ENCODE assay signal across 15 mouse cellular contexts in the genomic region with DNA sequence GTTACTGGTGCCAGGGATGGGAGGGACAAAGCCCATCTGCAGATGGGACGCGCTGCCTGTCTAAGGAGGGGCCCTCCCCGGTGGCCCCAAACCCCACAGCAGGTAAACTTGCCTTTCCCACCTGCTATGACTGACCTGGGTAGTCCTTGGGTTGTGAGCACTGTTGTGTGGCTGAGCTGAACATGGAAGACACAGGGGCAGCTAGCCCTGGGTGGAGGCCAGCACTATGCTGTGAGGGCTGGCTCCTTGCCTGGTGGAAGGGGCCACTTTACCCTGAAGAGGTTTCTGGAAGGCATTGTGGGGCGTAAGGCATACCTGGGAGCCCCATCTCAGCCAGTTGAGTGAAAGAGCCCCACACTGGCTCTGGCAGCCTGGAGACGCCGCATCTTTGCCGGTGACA. TPM values are rescaled to one million over a fixed set of nuclear protein-coding genes. Genes with fewer than 3 reads are reported as not detected.
A peak's percentile ranks its signal among the peaks of the same experiment; 100 is the strongest.
DNase-seq lines count a peak whose midpoint lies in the region; ATAC-seq and TF ChIP-seq lines count a peak whose summit lies in the region.
"Had no signal": no experiment of that assay in that cellular context is flagged by ENCODE, and none has a peak within 500 bp of the region (broad histone marks: within the 10 kb centered on the region; RNA-seq: fewer than 3 reads in every experiment).

No protein-coding gene starts in this region.

- TF ChIP-seq CTCF in hindbrain, postnatal 0 days (IDR thresholded peaks at IDR 0.05; ENCODE audit: low read depth): no peak
- TF ChIP-seq CTCF in stomach, postnatal 0 days (IDR thresholded peaks at IDR 0.05; ENCODE audit: low read depth): no peak

- H3K27ac ChIP-seq in hindbrain, postnatal 0 days: no peak overlapping the region
- no peak overlapping the region for H3K27ac ChIP-seq in hindbrain, embryonic 11.5 days (ENCODE audit: low read depth, low read length)
- peak overlapping the region; percentile 51 for H3K27ac ChIP-seq in lung, embryonic 15.5 days
- H3K27ac ChIP-seq in stomach, postnatal 0 days (replicated peaks): peak overlapping the region; percentile 18; the same call in 1 of the 2 replicates

- no peak for TF ChIP-seq EP300 in stomach, postnatal 0 days (optimal IDR thresholded peaks at IDR 0.05)

- WGBS in hindbrain, postnatal 0 days: 86% methylated on average over 7 of the region's 7 CpGs
- WGBS in hindbrain, embryonic 11.5 days: 95% methylated on average over 7 of the region's 7 CpGs
- 76% methylated on average over 7 of the region's 7 CpGs for WGBS in lung, embryonic 15.5 days
- 88% methylated on average over 7 of the region's 7 CpGs for WGBS in stomach, postnatal 0 days

- no peaks in the 10 kb centered on the region for H3K27me3 ChIP-seq in hindbrain, postnatal 0 days (ENCODE audit: insufficient read depth, low read length)
- H3K27me3 ChIP-seq in hindbrain, embryonic 11.5 days (ENCODE audit: control insufficient read depth, insufficient read depth, low read length): no peaks in the 10 kb centered on the region; the same call in 1 of the 2 replicates
- H3K27me3 ChIP-seq in lung, embryonic 15.5 days: no peaks in the 10 kb centered on the region
- no peaks in the 10 kb centered on the region for H3K27me3 ChIP-seq in stomach, postnatal 0 days (ENCODE audit: control insufficient read depth, insufficient read depth, low read length)

- 0 out of 2 replicates have a peak overlapping the region, but pooled peaks have one; percentile 7 for H3K4me2 ChIP-seq in hindbrain, postnatal 0 days (ENCODE audit: low read depth, low read length)
- H3K4me2 ChIP-seq in hindbrain, embryonic 11.5 days (replicated peaks; ENCODE audit: low read depth, low read length): no peak overlapping the region
- H3K4me2 ChIP-seq in lung, embryonic 15.5 days: peak overlapping the region; percentile 76
- H3K4me2 ChIP-seq in stomach, postnatal 0 days (replicated peaks; ENCODE audit: low read depth): no peak overlapping the region; the same call in 1 of the 2 replicates

- no peaks in the 10 kb centered on the region for H3K36me3 ChIP-seq in hindbrain, postnatal 0 days (ENCODE audit: insufficient read depth, low read length)
- no peaks in the 10 kb centered on the region for H3K36me3 ChIP-seq in hindbrain, embryonic 11.5 days (ENCODE audit: control insufficient read depth, insufficient read depth, low read length)
- H3K36me3 ChIP-seq in lung, embryonic 15.5 days: peaks cover 24% of the 10 kb centered on the region; the same call in 1 of the 2 replicates
- peaks cover 16% of the 10 kb centered on the region for H3K36me3 ChIP-seq in stomach, postnatal 0 days (ENCODE audit: control insufficient read depth, insufficient read depth, low read length)

- no peaks in the 10 kb centered on the region for H3K4me1 ChIP-seq in hindbrain, postnatal 0 days (ENCODE audit: insufficient read depth, low read length)
- no peaks in the 10 kb centered on the region for H3K4me1 ChIP-seq in hindbrain, embryonic 11.5 days (replicated peaks; ENCODE audit: control insufficient read depth, insufficient read depth, low read length)
- H3K4me1 ChIP-seq in lung, embryonic 15.5 days: peaks cover 34% of the 10 kb centered on the region
- no peaks in the 10 kb centered on the region for H3K4me1 ChIP-seq in stomach, postnatal 0 days (replicated peaks; ENCODE audit: control insufficient read depth, insufficient read depth)

- peak; percentile 85 to 88 for DNase-seq in cerebellum, postnatal 10 days
- DNase-seq in cerebellum, postnatal 36 days: no peak
- DNase-seq in hindbrain, postnatal 0 days (ENCODE audit: low spot score): no peak
- DNase-seq in hindbrain, embryonic 11.5 days (ENCODE audit: low spot score): no peak
- no peak for DNase-seq in lung, adult 18-20 months
- DNase-seq in stomach, postnatal 0 days (ENCODE audit: low spot score): no peak
- DNase-seq in natural killer cell, adult 2 months (ENCODE audit: low spot score in 2 of 2): no peak
- DNase-seq: cerebellum, adult 2 months; kidney, adult 8-10 months; right cerebral cortex, adult 18-20 months had no signal

- H3K9ac ChIP-seq in hindbrain, postnatal 0 days (replicated peaks; ENCODE audit: low read length): peak overlapping the region; percentile 6; the same call in 1 of the 2 replicates
- H3K9ac ChIP-seq in hindbrain, embryonic 11.5 days (ENCODE audit: low read depth, low read length): no peak overlapping the region
- H3K9ac ChIP-seq in lung, embryonic 15.5 days: no peak overlapping the region
- H3K9ac ChIP-seq in stomach, postnatal 0 days (ENCODE audit: low read length): peak overlapping the region; percentile 53; the same call in 1 of the 2 replicates

- no peaks in the 10 kb centered on the region for H3K9me3 ChIP-seq in hindbrain, postnatal 0 days (ENCODE audit: low read length)
- H3K9me3 ChIP-seq in hindbrain, embryonic 11.5 days (ENCODE audit: control insufficient read depth, low read length): no peaks in the 10 kb centered on the region
- H3K9me3 ChIP-seq in lung, embryonic 15.5 days: no peaks in the 10 kb centered on the region
- H3K9me3 ChIP-seq in stomach, postnatal 0 days (ENCODE audit: control insufficient read depth, low read length): no peaks in the 10 kb centered on the region

- H3K4me3 ChIP-seq in hindbrain, postnatal 0 days (ENCODE audit: low read length): no peak overlapping the region
- no peak overlapping the region for H3K4me3 ChIP-seq in hindbrain, embryonic 11.5 days (ENCODE audit: low read depth, low read length)
- H3K4me3 ChIP-seq in lung, embryonic 15.5 days: peak overlapping the region; percentile 58; the same call in 1 of the 2 replicates
- no peak overlapping the region for H3K4me3 ChIP-seq in stomach, postnatal 0 days (ENCODE audit: low read depth, low read length)

- no peak for ATAC-seq in hindbrain, postnatal 0 days
- no peak for ATAC-seq in hindbrain, embryonic 11.5 days (ENCODE audit: low FRiP score)
- ATAC-seq in lung, embryonic 15.5 days (ENCODE audit: borderline replicate concordance, extremely low read depth, low FRiP score, low TSS enrichment): no peak
- ATAC-seq in stomach, postnatal 0 days (ENCODE audit: low FRiP score, low TSS enrichment): no peak
- ATAC-seq: midbrain, embryonic 16.5 days had no signal

RNA-seq across cellular contexts. Expression of gene Gm20532, which starts 4.5 kb away (rescaled TPM):
- total RNA-seq in hindbrain, postnatal 0 days (2014; rRNA removed): not detected in 2 replicates
- polyA plus RNA-seq in hindbrain, postnatal 0 days (2015; fragmentation: Nextera tagmentation; extraction: Ambion mirVana): not detected in 2 replicates
- polyA plus RNA-seq in hindbrain, embryonic 11.5 days (2014; fragmentation: Nextera tagmentation; extraction: Ambion mirVana): not detected in 2 replicates
- not detected in 2 replicates for polyA plus RNA-seq in lung, embryonic 15.5 days (2015; fragmentation: Nextera tagmentation; extraction: Ambion mirVana)
- 0.18 TPM in 1 of 2 replicates, not detected in the other for polyA plus RNA-seq in stomach, postnatal 0 days (2015; fragmentation: Nextera tagmentation; extraction: Ambion mirVana)
- total RNA-seq: granulocyte monocyte progenitor cell, adult 5-6 weeks; left cerebral cortex, postnatal 25 days; neutrophil, adult 5-6 weeks had no signal
- polyA plus RNA-seq: cerebellum, adult 2 months; midbrain, embryonic 16.5 days had no signal

RNA-seq across cellular contexts. Expression of gene Egfl7, which starts 11.1 kb away (rescaled TPM):
- 70.4 and 79.5 TPM in 2 replicates for total RNA-seq in hindbrain, postnatal 0 days (2014; rRNA removed)
- polyA plus RNA-seq in hindbrain, postnatal 0 days (2015; fragmentation: Nextera tagmentation; extraction: Ambion mirVana): 74.8 and 76.5 TPM in 2 replicates
- polyA plus RNA-seq in hindbrain, embryonic 11.5 days (2014; fragmentation: Nextera tagmentation; extraction: Ambion mirVana): 62.7 and 65.2 TPM in 2 replicates
- 339 and 341 TPM in 2 replicates for polyA plus RNA-seq in lung, embryonic 15.5 days (2015; fragmentation: Nextera tagmentation; extraction: Ambion mirVana)
- 49.7 and 54.3 TPM in 2 replicates for polyA plus RNA-seq in stomach, postnatal 0 days (2015; fragmentation: Nextera tagmentation; extraction: Ambion mirVana)

RNA-seq across cellular contexts. Expression of gene Agpat2, which starts 13.3 kb away (rescaled TPM):
- 12.2 and 13.9 TPM in 2 replicates for total RNA-seq in hindbrain, postnatal 0 days (2014; rRNA removed)
- 6.2 and 8.2 TPM in 2 replicates for polyA plus RNA-seq in hindbrain, postnatal 0 days (2015; fragmentation: Nextera tagmentation; extraction: Ambion mirVana)
- polyA plus RNA-seq in hindbrain, embryonic 11.5 days (2014; fragmentation: Nextera tagmentation; extraction: Ambion mirVana): 7.3 and 7.5 TPM in 2 replicates
- polyA plus RNA-seq in lung, embryonic 15.5 days (2015; fragmentation: Nextera tagmentation; extraction: Ambion mirVana): 39.1 and 41.1 TPM in 2 replicates
- polyA plus RNA-seq in stomach, postnatal 0 days (2015; fragmentation: Nextera tagmentation; extraction: Ambion mirVana): 109 and 120 TPM in 2 replicates

RNA-seq across cellular contexts. Expression of gene Fam69b, which starts 37.3 kb away (rescaled TPM):
- total RNA-seq in hindbrain, postnatal 0 days (2014; rRNA removed): 289 and 302 TPM in 2 replicates
- 129 and 142 TPM in 2 replicates for polyA plus RNA-seq in hindbrain, postnatal 0 days (2015; fragmentation: Nextera tagmentation; extraction: Ambion mirVana)
- polyA plus RNA-seq in hindbrain, embryonic 11.5 days (2014; fragmentation: Nextera tagmentation; extraction: Ambion mirVana): 38.4 and 45.5 TPM in 2 replicates
- polyA plus RNA-seq in lung, embryonic 15.5 days (2015; fragmentation: Nextera tagmentation; extraction: Ambion mirVana): 21.8 and 23.5 TPM in 2 replicates
- 10.9 and 13.4 TPM in 2 replicates for polyA plus RNA-seq in stomach, postnatal 0 days (2015; fragmentation: Nextera tagmentation; extraction: Ambion mirVana)
- total RNA-seq: neutrophil, adult 5-6 weeks had no signal

Comparison
In these comparisons a context has a peak if more than half of its experiments do, and no peak if none do; other contexts are left out.
1. DNase-seq: peak in cerebellum, postnatal 10 days (2 of 2); none in cerebellum, postnatal 36 days (0 of 2), hindbrain, postnatal 0 days (single experiment), hindbrain, embryonic 11.5 days (single experiment), lung, adult 18-20 months (0 of 2), stomach, postnatal 0 days (single experiment) and natural killer cell, adult 2 months (0 of 2).
2. H3K4me2 ChIP-seq: peak in hindbrain, postnatal 0 days (single experiment) and lung, embryonic 15.5 days (single experiment); none in hindbrain, embryonic 11.5 days (single experiment) and stomach, postnatal 0 days (single experiment).
3. H3K9ac ChIP-seq: peak in hindbrain, postnatal 0 days (single experiment) and stomach, postnatal 0 days (single experiment); none in hindbrain, embryonic 11.5 days (single experiment) and lung, embryonic 15.5 days (single experiment).
4. H3K27ac ChIP-seq: peak in lung, embryonic 15.5 days (single experiment) and stomach, postnatal 0 days (single experiment); none in hindbrain, postnatal 0 days (single experiment) and hindbrain, embryonic 11.5 days (single experiment).